Mouse (Mus musculus): ENCODE results near the gene Foxa1. TPM values are rescaled to one million over a fixed set of nuclear protein-coding genes. Genes with fewer than 3 reads are reported as not detected.

Gene Foxa1
- total RNA-seq (2021) = not detected
- long read RNA-seq, experiment 1 = 0 reads
- long read RNA-seq, experiment 2 = 0 reads

DNA sequence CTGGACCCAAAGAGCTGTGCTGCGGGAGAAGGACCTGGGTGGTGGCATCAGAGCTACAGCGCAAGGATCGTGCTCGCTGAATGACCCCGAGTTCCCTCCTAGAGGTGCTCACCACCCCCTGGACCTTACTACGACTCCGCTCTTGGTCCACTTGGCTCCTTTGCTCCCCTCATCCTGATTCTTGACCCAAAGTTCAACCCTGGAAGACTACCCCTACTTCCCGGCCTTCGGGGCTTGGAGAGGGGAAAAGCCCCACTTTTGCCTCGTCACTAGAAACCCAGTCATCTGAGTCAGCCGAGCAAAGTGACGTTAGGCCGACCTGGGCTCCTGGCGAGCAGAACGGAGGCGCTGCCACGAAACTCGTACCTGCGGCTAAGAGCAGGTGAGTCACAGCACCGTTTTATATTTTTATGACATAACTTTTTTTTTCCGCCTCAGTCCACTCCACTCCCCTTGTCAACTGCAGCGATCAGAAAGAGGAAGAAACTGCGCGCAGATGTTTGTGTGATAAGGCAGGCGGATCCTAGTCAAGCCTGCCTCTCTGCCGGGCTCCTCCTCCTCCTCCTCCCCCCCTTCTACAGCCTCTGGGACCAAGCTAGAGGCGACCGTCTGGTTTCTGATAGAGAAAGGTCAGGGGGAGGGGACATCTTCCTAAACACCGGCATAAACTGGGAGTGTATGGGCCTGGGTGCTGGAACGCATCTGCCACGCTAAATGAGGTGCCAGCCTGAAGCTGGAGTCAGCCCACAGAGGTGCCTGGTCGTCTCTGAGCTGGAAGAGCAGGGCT lies at the start of gene Foxa1:
Foxa1 (minus strand) TSS at position 502 of the 787 bp plus-strand sequence.
- no peak for DNase-seq

DNA sequence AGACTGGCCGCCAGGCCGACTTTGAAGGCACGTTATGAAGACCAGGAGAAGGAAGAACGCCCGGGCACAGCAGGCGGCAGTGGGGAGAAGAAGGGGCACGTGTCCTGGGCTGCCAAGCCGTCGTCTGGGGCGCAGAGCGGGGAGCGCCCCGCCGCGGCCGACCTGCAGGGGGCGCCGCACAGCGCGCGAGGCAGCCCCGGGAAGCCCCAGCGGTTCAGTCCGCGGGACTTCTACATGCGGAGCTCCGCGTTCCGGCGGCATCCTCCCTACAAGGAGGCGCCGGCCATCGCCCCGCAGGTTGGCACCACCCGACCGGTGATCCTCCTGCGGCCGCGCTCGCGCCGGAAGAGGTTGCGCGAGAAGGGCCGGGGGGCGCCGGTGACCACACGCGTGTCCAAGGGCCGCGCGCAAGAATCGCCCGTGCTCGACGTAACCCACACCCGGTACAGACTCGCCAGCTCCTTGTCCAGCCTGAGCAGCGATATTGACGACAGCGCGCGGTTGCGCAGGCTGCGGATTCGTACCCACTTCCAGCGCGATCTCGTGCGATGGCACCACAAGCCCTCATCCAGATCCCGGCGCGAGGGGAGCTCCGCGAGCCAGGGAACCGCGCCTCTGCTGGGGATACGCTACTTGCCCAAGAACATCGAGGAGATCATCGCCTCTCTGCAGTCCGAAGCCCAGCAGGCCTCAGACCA lies 29.4 kb upstream of the Foxa1 start:
- no peak for DNase-seq

DNA sequence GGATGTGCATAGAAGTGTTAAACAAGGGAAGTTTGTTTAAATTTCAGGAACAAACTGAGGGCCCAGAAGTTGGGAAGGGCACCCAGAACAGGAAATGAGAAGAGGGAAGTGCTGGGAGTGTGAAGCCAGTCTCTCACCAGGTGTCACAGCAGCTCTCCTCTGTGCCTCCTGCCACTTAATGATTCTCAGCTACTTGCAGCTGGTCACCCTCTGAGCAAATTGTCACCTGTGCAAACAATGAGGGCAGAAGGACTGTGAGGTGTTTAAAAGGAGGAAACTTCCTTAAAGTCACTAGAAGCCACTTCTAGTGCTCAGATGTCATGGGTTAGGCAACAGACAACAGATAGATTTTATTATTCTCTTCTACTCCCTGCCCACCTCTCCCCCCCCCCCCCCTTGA lies 25.7 kb upstream of the Foxa1 start:
- DNase-seq = no peak

- DNase-seq = no peak
These were observed 25.1 kb upstream of the Foxa1 start for GRCm38 (mm10) chr12:57571773-57572172.

GRCm38 (mm10) chr12:57563909-57564308 lies 17.2 kb upstream of the Foxa1 start, which contains the start of gene Ttc6:
Gene Ttc6, plus strand, starts transcription at chr12:57564113.
- no peak for DNase-seq

GRCm38 (mm10) chr12:57554091-57554490 lies 7.4 kb upstream of the Foxa1 start:
- no peak for DNase-seq

DNA sequence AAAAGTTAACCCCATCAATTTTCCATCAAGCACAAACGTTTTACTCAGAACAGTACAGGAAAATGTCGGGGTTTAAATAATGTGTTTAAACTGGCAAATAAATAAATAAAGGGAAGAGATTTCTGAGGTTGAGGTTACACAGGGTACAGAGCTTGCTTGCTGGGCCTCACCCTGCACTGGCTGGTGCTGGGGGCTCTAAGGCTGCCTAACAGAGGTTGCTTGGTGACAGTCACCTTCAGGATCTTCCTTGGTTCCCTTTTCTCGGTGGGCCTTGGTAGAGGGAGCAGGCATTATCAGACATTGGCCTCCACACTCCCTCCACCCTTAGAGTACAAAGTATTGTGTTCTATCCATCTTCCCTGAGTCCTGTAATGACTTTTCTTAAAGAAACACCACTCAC lies 5.6 kb upstream of the Foxa1 start:
- no peak for DNase-seq

- DNase-seq = no peak
These were observed 4.2 kb upstream of the Foxa1 start for GRCm38 (mm10) chr12:57550881-57551280.

GRCm38 (mm10) chr12:57550181-57550808 lies 3.6 kb upstream of the Foxa1 start:
- no peak for DNase-seq

DNA sequence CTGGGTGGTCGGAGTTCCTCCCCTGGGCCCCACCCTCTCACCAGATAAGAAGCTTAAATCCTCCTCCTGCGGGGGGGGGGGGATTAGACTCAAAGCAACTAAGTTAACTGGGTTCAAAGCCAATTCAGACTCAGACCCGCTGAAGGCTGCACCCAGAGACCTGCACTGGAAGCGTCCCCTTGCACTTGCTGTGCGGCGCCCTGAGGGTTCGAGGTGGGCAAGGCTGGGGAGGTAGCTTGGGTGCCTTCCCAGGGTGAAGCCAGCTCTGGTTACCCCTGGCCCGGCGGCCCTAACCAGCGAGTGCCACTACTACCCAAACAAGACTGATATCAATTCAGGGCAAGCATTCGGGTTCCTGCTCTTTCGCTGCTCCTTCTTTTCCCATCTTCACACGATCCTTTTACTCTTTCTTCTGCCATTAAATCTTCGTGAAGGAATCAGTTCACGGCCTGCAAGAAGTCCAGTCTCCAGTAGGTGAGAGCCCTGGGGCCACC lies 3.0 kb upstream of the Foxa1 start:
- DNase-seq = no peak

DNA sequence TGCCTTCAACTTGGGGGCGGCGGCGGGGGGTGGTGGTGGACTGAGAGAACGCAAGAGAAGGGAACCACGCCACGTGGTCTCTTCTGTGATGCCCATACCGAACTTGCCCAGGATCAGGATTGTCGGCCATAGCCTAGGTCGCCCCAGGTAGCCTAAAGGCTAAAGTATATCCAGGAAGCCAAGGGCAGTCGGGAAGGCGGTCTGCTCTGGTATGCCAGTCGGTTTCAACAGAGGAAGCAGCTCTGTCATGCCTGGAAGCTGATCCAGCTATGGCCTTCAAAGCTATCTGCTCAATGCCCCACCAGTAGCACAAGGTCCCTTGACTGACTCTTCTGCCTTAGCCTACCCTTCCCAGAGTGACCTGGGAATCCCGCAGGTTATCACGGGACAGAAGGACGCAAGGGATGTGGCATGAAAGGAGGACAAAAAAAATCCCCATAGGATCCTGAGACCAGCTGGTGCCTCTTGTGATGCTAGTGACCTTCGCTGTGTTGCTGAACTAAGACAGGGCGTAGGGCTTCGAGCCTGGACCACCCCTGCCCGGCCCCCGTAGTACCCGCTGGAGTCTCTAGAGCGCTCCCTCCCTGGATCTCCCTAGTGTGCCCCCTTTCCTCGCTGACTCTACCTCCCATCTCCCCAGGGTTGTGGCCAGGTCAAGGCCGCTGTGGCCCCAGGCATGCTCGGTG lies 2.4 kb upstream of the Foxa1 start:
- DNase-seq = no peak

DNA sequence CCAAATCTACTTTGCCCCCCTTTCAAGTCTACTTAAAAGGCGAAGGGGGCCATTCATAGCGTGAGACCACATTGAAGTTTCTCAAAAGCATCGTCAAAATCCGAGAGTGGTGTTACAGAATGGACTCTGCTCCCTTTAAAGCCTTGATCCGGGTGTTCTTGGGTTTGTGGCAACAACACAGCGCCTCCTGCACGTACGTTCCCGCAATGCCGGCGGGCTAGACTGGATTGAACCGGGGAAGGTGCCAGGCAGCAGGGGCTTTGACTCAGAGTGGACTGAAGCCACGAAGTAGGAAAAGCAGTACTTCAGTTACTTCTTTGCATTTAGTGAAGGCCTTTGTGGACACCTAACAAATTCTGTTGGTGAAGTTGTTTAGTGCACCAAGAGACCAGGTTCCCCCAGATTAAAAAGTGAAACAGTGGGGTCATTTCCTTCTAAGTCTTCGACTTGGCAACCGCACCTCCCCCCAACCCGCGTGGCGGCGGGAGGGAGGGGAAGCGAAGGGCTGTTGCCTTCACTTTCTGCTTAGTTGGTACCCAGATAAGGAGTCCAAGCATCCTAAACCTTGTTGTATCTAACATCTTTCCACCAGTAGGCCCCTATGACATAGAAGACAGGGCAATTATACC lies 1.8 kb upstream of the Foxa1 start:
- DNase-seq = no peak

DNA sequence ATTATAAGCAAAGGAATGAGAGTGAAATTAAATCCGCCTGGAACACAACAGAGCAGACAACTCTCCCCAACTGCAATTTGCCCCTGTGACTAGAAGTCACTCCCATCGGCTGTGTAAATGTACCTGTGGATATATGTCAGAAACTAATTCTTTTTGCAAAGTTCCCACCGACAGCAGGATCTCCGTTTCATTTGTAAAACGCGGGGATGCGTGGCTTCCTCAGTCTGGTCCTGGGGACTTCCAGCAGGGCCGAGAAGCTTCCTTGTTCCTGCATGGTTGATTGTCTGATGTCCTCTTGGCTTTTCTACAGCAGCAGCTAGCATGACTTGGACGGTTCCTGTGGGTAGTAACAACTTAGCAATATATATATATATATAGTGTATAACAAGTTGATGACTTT lies 1.2 kb upstream of the Foxa1 start:
- no peak for DNase-seq

GRCm38 (mm10) chr12:57545371-57546241 lies 1.1 kb downstream of the Foxa1 start:
- no peak for DNase-seq

DNA sequence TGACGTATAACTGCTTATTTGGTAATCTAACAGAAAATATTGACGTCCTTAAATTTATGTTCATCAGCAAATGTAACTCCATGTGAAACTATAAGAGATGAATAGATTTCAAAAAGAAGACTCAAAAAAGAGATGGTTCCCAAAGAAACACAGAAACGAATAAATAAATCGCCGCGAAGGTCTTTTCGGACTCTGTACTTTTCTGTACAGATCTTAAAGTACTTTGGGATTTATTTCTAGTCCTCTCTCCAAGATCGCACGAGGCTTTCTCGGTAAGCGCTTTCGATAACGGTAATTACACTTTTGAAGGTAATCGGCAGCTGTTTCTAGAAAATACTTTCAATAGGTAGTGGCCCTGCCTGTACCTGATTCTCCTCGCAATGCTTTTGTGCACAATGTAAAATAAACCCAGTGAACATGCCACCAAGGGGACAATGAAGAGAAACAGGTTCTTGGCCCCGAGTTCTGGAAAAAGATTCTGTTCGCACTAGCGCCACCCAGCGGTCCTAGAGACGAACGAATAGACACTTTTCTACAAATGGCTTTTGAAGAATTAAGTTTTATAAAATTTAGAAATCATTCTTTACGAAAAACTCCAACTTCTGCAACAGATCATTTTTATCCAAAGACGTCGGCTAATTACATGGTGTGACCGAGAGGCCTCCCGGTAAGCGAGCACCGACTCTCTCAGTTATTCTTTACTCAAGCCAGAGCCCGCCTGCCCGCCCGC lies 1.9 kb downstream of the Foxa1 start:
- DNase-seq = no peak

- no peak for DNase-seq
These were observed 3.1 kb downstream of the Foxa1 start for GRCm38 (mm10) chr12:57543627-57543991.

DNA sequence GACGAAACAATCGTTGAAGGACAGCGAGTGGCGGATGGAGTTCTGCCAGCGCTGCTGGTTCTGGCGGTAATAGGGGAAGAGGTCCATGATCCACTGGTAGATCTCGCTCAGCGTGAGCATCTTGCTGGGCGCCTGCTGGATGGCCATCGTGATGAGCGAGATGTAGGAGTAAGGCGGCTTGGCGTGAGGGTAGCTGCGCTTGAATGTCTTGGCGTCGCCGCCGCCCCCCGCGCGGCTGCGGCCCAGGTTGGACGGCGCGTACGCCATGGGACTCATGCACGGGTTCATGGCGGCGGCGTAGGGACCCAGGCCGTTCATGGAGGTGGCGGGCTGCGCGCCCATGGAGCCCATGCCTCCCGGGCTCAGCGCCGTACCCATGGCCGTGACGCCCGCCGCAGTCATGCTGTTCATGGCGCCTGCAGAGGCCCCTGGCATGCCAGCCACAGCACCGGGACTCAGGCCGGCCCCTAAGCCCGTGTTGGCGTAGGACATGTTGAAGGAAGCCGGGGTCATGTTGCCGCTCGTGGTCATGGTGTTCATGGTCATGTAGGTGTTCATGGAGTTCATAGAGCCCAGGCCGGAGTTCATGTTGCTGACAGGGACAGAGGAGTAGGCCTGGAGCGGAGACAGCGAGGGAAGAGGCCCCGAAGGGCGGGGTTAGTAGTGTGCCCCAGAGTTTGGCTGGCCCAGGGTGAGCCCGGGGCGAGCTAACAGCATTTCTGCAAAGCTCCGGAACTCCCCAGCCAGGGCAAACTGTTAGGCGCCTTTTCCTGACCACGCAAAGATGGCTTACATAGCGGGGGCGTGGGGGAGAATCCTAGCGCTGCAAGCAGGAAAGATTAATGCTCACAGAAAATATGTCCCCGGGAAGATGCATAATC lies 3.7 kb downstream of the Foxa1 start:
- DNase-seq = no peak

GRCm38 (mm10) chr12:57541931-57542745 lies 4.6 kb downstream of the Foxa1 start:
- no peak for DNase-seq
